Mouse (Mus musculus) splenic B cell, adult 2 months (primary cell): ENCODE measurements at regions not wholly inside any gene's neighbourhood (a gene's known extent, or its start where the extent isn't known, plus 50 kb on each side); places are given as distances from the start of the nearest gene placed in this dataset.

ENCODE experiments used
- DNase-seq: peaks from one replicate; pipeline ENCODE4 v3.0.0-alpha.2; 2011; ENCODE audit warnings: low read depth, low spot score
- H3K27me3 ChIP-seq: 2 replicates; pipeline ENCODE4 v1.6.1; 2012; ENCODE audit warnings: mild to moderate bottlenecking, low read length, moderate library complexity, mixed read lengths; ENCODE audit not compliant: control insufficient read depth, poor library complexity, insufficient read depth, severe bottlenecking
- H3K36me3 ChIP-seq: 2 replicates; pipeline ENCODE4 v1.6.1; 2012; ENCODE audit warnings: mild to moderate bottlenecking, low read length, moderate library complexity, mixed read lengths; ENCODE audit not compliant: control insufficient read depth, poor library complexity, insufficient read depth, severe bottlenecking

DNA sequence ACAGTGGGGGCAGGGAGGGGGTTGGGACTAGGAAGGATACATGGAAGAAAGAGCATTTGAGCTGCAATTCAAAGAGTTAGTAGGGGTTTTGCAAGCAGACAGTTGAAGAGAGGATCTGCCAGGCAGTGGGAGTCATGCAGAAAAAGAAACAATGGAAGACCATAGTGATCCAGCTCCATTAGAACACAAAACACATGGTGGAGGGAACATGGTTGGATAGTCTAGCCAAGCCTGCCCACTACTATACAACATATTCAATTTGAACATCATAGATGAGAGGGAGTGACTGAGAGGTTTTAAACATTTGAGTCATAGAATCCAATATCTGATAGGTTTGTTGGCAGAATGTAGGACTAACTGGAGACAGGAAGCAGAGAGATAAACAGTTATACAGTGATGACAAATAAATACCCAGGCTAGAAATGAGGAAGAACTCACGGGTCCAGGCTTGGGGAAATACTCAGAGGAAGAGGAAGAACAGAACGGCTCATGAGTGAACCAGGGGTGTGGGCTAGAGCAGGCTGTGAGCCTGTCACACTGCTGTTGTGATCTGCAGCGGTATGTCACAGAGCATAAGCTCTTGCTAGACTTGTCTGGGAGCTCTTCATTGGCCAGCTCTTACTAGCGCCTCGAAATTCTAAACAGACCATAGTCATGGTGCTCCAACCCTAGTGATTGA, 646.5 kb downstream of the Bcl11a start:
- no peaks in the 10 kb centered on the region for H3K27me3 ChIP-seq
- H3K36me3 ChIP-seq: no peaks in the 10 kb centered on the region
- peak; percentile 9 for DNase-seq

GRCm38 (mm10) chr11:24726331-24726730, 648.5 kb downstream of the Bcl11a start:
- H3K36me3 ChIP-seq: no peaks in the 10 kb centered on the region
- no peaks in the 10 kb centered on the region for H3K27me3 ChIP-seq
- no peak for DNase-seq

- DNase-seq: no peak
- H3K36me3 ChIP-seq: no peaks in the 10 kb centered on the region
- H3K27me3 ChIP-seq: no peaks in the 10 kb centered on the region
These were observed 649.5 kb downstream of the Bcl11a start for GRCm38 (mm10) chr11:24727404-24727803.

GRCm38 (mm10) chr11:24731431-24731830, 653.6 kb downstream of the Bcl11a start:
- no peaks in the 10 kb centered on the region for H3K36me3 ChIP-seq
- DNase-seq: no peak
- no peaks in the 10 kb centered on the region for H3K27me3 ChIP-seq

DNA sequence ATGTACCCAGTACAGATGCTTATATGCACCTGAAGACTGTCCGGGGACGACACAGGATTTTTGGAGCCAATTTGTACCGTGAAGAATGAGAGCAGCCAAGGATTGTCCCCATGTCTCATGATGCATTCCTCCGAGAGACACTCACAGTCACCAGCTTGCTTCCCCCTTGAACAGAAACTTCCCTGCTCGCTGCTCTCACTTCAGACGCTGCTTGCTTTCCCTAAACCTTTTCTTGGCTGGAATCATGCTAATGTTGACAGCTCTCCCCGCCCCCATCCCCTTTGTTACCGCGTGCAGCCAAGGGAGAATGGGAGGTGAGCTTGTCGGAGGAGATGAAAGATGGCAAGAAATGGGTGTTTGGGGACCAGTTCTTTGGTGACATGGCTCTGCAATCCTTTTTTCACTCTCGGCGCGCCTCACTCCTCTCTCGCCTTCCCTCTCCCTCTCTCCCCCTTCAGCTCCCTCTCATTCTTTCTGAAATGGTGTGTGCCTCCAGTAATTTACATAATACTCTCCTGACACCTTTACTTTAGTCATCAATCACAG, 661.9 kb downstream of the Bcl11a start:
- H3K36me3 ChIP-seq: no peaks in the 10 kb centered on the region
- DNase-seq: no peak
- H3K27me3 ChIP-seq: no peaks in the 10 kb centered on the region

GRCm38 (mm10) chr11:24740466-24740865, 662.6 kb downstream of the Bcl11a start:
- no peak for DNase-seq
- Histone ChIP-seq H3K27me3 (no peaks in the 10 kb centered on the region), H3K36me3 (no peaks in the 10 kb centered on the region)

DNA sequence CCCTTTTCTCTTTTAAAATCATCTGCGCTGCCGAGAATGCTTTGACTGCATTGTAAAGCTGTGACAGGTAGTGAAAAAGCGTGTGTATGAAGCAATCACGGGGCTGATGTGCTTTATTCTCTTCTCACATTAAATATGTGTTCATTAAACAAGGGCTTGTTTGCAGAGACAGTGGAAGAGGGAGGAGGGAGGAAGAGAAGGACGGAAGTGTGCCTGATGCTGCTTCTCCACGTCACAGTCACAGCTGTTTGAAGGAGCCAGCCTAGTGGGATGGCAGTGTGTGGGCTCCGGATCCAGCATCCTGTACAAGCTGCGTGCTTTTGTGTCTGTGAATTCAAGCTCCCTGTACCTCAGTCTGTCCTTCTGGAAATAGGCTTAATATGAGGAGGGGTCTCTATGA, 664.7 kb downstream of the Bcl11a start:
- no peaks in the 10 kb centered on the region for H3K36me3 ChIP-seq
- no peak for DNase-seq
- no peaks in the 10 kb centered on the region for H3K27me3 ChIP-seq

- Histone ChIP-seq H3K27me3 (no peaks in the 10 kb centered on the region), H3K36me3 (no peaks in the 10 kb centered on the region)
- no peak for DNase-seq
These were observed 665.6 kb downstream of the Bcl11a start for GRCm38 (mm10) chr11:24743439-24743838.

- DNase-seq: no peak
- Histone ChIP-seq H3K36me3 (no peaks in the 10 kb centered on the region), H3K27me3 (no peaks in the 10 kb centered on the region)
These were observed 668.0 kb downstream of the Bcl11a start for GRCm38 (mm10) chr11:24745841-24746240.

GRCm38 (mm10) chr11:24750144-24750779, 672.4 kb downstream of the Bcl11a start:
- H3K36me3 ChIP-seq: no peaks in the 10 kb centered on the region
- no peaks in the 10 kb centered on the region for H3K27me3 ChIP-seq
- no peak for DNase-seq

DNA sequence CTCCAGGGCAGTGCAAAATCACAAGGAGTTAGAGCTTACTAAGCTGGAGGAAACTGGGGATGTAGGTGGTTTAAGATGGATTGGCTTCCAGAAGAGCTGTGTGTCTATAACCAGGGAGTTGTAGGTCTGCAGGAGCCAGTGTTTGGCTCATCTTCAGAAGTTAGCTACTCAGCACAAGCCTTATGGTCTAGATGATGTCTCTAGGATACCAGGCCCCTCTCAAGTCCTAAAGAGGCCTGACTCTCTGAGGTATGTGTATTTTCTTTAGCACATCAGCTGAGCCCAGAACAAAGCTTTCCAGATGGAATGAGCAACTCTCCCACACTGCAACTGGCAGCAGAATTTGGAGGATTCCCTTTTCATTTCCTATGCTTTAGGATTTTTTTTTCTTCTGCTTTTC, 680.3 kb downstream of the Bcl11a start:
- DNase-seq: no peak
- no peaks in the 10 kb centered on the region for H3K27me3 ChIP-seq

GRCm38 (mm10) chr11:24783470-24783869, 705.6 kb downstream of the Bcl11a start:
- no peaks in the 10 kb centered on the region for H3K27me3 ChIP-seq
- no peak for DNase-seq
- no peaks in the 10 kb centered on the region for H3K36me3 ChIP-seq

More for the DNA sequence above, 680.3 kb downstream of the Bcl11a start:
- no peaks in the 10 kb centered on the region for H3K36me3 ChIP-seq

DNA sequence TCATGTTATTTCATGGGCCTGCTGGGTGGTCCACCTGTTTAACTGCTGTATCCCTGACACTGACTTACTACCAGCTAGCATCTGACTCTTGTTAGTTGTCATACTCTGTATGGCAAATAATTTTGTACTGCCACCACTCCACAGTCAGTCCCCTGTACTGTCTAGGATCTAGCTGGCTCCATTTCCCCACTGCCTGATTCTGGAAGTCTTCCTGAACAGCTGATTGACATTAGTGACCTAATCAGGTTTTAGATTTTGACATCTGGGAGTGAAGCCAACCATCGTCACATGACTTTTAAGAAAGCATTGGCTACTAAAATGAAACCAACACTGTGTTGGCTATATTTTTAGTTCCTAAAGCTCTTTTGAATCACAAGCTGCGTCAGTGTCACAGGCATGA, 711.3 kb downstream of the Bcl11a start:
- H3K36me3 ChIP-seq: no peaks in the 10 kb centered on the region
- no peak for DNase-seq
- no peaks in the 10 kb centered on the region for H3K27me3 ChIP-seq

- Histone ChIP-seq H3K27me3 (no peaks in the 10 kb centered on the region), H3K36me3 (no peaks in the 10 kb centered on the region)
- DNase-seq: no peak
These were observed 717.8 kb downstream of the Bcl11a start for GRCm38 (mm10) chr11:24795510-24796211.

DNA sequence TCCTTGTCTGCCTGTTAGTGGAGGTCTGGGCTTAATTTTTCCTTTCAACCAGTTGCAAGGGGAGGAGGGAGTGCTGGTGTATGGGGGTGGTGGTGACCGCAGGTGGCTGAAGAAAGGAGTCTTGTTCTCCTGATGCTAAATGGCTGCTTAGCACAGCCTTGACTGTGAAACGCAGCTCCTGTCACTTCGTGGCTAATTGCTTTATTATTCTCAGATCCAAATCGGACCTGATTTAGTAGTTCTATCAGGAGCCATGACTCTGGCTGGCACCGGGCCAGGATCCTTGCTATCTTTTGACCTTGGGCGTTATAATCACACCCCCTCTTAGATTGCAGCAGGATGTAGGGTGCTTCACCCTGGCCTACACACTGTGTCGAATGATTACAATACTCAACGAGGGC, 726.8 kb downstream of the Bcl11a start:
- H3K27me3 ChIP-seq: no peaks in the 10 kb centered on the region
- no peak for DNase-seq
- H3K36me3 ChIP-seq: no peaks in the 10 kb centered on the region
